Mouse (Mus musculus): ENCODE data around the gene Uba52. TPM values are rescaled to one million over a fixed set of nuclear protein-coding genes. Genes with fewer than 3 reads are reported as not detected.
A peak's percentile ranks its signal among the peaks of the same experiment; 100 is the strongest.

Gene Uba52
- polyA plus RNA-seq, 1 experiment from 2014 or later: 987 TPM

DNA sequence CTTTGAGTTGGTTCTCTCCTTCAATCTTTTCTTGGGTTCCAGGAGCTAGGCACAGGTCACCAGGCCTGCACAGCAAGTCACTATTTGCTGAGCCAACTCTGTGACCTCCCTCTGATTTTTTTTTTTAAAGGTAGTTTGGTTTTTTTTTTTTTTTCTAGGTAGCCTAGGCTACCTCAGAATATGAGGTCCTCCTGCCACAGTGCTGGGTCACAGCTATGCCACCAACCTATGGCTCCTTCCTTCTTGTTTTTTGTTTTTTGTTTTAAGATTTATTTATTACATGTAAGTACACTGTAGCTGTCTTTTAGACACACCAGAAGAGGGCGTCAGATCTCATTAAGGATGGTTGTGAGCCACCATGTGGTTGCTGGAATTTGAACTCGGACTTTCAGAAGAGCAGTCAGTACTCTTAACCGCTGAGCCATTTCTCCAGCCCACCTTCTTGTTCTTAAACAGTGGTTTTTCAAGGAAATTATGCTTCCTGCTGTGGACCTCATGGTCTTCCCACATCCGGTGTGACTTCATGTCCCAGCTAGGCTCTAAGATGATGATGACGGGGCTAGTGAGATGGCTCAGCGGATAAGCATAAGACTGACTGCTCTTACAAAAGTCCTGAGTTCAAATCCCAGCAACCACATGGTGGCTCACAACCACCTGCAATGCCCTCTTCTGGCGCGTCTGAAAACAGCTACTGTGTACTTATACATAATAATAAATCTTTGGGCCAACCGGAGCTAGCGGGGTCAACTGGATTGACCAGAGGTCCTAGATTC is 39.0 kb upstream of the Uba52 start:
- 86% methylated on average over 10 of the region's 10 CpGs for WGBS
- H3K27ac ChIP-seq (ENCODE audit: low read length): no peak overlapping the region
- no peaks in the 10 kb centered on the region for H3K9me3 ChIP-seq (ENCODE audit: control insufficient read depth, low read length)
- no peaks in the 10 kb centered on the region for H3K27me3 ChIP-seq (ENCODE audit: control insufficient read depth, insufficient read depth, low read depth, low read length)
- H3K4me3 ChIP-seq (ENCODE audit: low read length): no peak overlapping the region
- H3K4me1 ChIP-seq (replicated peaks; ENCODE audit: control insufficient read depth, insufficient read depth, low read length): peaks cover 35% of the 10 kb centered on the region
- no peaks in the 10 kb centered on the region for H3K36me3 ChIP-seq (ENCODE audit: control insufficient read depth, insufficient read depth, low read length)
- no peak for ATAC-seq (ENCODE audit: low read depth)
- no peak overlapping the region for H3K4me2 ChIP-seq (ENCODE audit: low read depth, low read length)
- H3K9ac ChIP-seq (ENCODE audit: low read length): no peak overlapping the region

- WGBS: 70% methylated on average over 6 of the region's 6 CpGs
- H3K4me3 ChIP-seq (ENCODE audit: low read length): no peak overlapping the region
- H3K9ac ChIP-seq (ENCODE audit: low read length): no peak overlapping the region
- no peak overlapping the region for H3K4me2 ChIP-seq (ENCODE audit: low read depth, low read length)
- no peaks in the 10 kb centered on the region for H3K9me3 ChIP-seq (ENCODE audit: control insufficient read depth, low read length)
- H3K27ac ChIP-seq (ENCODE audit: low read length): no peak overlapping the region; the same call in 1 of the 2 replicates
- H3K4me1 ChIP-seq (replicated peaks; ENCODE audit: control insufficient read depth, insufficient read depth, low read length): peaks cover 20% of the 10 kb centered on the region
- H3K36me3 ChIP-seq (ENCODE audit: control insufficient read depth, insufficient read depth, low read length): no peaks in the 10 kb centered on the region
- no peak for ATAC-seq (ENCODE audit: low read depth)
- H3K27me3 ChIP-seq (ENCODE audit: control insufficient read depth, insufficient read depth, low read depth, low read length): no peaks in the 10 kb centered on the region
Observed at GRCm38 (mm10) chr8:70547762-70548161, 37.2 kb upstream of the Uba52 start.

GRCm38 (mm10) chr8:70546412-70546811 is 35.8 kb upstream of the Uba52 start:
- Histone ChIP-seq H3K9ac (ENCODE audit: low read length) (no peak overlapping the region), H3K4me2 (ENCODE audit: low read depth, low read length) (no peak overlapping the region), H3K36me3 (ENCODE audit: control insufficient read depth, insufficient read depth, low read length) (no peaks in the 10 kb centered on the region), H3K27ac (ENCODE audit: low read length) (no peak overlapping the region), H3K27me3 (ENCODE audit: control insufficient read depth, insufficient read depth, low read depth, low read length) (no peaks in the 10 kb centered on the region), H3K9me3 (ENCODE audit: control insufficient read depth, low read length) (no peaks in the 10 kb centered on the region), H3K4me1 (replicated peaks; ENCODE audit: control insufficient read depth, insufficient read depth, low read length) (peaks cover 7% of the 10 kb centered on the region), H3K4me3 (ENCODE audit: low read length) (no peak overlapping the region)
- ATAC-seq (ENCODE audit: low read depth): no peak
- WGBS: 76% methylated on average over 4 of the region's 4 CpGs

DNA sequence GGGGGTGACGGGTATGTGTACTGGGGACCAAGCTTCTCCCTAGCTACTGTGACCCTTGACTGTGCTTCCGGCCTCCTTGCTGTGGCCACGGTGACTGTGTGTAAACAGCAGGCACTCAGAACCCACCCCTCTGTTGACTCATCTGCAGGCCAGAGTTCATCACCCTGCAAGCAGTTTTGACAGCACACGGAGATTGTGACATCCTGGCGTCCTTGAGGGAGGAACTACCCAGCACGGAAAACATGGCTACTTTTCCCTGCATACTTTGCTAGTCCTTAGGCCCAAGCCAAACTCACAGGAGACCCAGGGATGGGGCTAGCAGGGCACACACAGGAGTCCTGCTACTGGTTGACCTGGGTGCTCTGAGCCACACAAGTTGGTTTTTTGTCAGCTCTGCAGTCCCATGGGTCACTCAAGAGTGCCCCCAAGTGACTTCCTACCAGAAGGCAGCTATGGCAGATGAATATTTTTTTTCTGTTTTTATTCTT is 33.6 kb upstream of the Uba52 start:
- WGBS: 33% methylated on average over 6 of the region's 6 CpGs
- ATAC-seq (ENCODE audit: low read depth): no peak
- H3K4me3 ChIP-seq (ENCODE audit: low read length): no peak overlapping the region
- no peaks in the 10 kb centered on the region for H3K27me3 ChIP-seq (ENCODE audit: control insufficient read depth, insufficient read depth, low read depth, low read length)
- H3K4me1 ChIP-seq (replicated peaks; ENCODE audit: control insufficient read depth, insufficient read depth, low read length): peaks cover 14% of the 10 kb centered on the region
- H3K27ac ChIP-seq (ENCODE audit: low read length): no peak overlapping the region
- no peaks in the 10 kb centered on the region for H3K36me3 ChIP-seq (ENCODE audit: control insufficient read depth, insufficient read depth, low read length)
- no peak overlapping the region for H3K9ac ChIP-seq (ENCODE audit: low read length)
- H3K9me3 ChIP-seq (ENCODE audit: control insufficient read depth, low read length): no peaks in the 10 kb centered on the region
- no peak overlapping the region for H3K4me2 ChIP-seq (ENCODE audit: low read depth, low read length)

- H3K27me3 ChIP-seq (ENCODE audit: control insufficient read depth, insufficient read depth, low read depth, low read length): no peaks in the 10 kb centered on the region
- 61% methylated on average over 5 of the region's 5 CpGs for WGBS
- H3K9me3 ChIP-seq (ENCODE audit: control insufficient read depth, low read length): no peaks in the 10 kb centered on the region
- H3K27ac ChIP-seq (ENCODE audit: low read length): no peak overlapping the region; the same call in 1 of the 2 replicates
- H3K4me3 ChIP-seq (ENCODE audit: low read length): peak overlapping the region; percentile 86
- peak overlapping the region; percentile 72 for H3K4me2 ChIP-seq (ENCODE audit: low read depth, low read length)
- peak overlapping the region; percentile 90 for H3K9ac ChIP-seq (ENCODE audit: low read length)
- peaks cover 4% of the 10 kb centered on the region; the same call in 1 of the 2 replicates for H3K36me3 ChIP-seq (ENCODE audit: control insufficient read depth, insufficient read depth, low read length)
- no peak for ATAC-seq (ENCODE audit: low read depth)
- H3K4me1 ChIP-seq (replicated peaks; ENCODE audit: control insufficient read depth, insufficient read depth, low read length): peaks cover 11% of the 10 kb centered on the region
Observed at GRCm38 (mm10) chr8:70541081-70541480, 30.5 kb upstream of the Uba52 start.

DNA sequence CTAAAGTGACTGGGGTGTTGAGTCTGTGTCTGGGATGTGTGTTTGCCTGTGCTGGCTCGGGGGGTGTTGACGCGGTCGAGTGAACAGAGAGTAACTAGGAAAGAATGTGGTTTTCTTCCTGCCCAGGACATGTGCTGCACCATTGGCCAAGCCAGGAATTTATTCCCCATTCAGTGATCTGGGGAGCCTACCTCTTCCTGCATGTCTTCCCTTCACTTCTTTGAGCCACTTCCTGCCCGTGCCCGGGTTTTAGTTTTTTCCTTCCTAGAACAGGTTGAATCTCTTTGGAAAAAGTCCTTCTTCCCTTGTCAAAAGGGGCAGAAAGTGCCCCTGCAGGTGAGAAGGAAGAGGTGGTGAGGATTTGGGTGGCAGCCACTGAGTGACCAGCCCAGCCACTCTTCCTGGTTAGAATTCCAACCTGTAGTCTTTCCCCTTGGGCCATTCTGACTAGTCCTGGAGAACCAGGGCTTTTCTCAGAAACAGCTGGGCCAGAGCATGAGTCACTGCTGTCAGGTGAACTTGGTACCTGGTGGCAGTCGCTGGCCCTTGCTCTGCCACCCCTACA is 30.0 kb upstream of the Uba52 start:
- ATAC-seq (ENCODE audit: low read depth): no peak
- H3K27me3 ChIP-seq (ENCODE audit: control insufficient read depth, insufficient read depth, low read depth, low read length): no peaks in the 10 kb centered on the region
- peak overlapping the region; percentile 34; the same call in 1 of the 2 replicates for H3K27ac ChIP-seq (ENCODE audit: low read length)
- H3K4me3 ChIP-seq (ENCODE audit: low read length): peak overlapping the region; percentile 86
- 31% methylated on average over 7 of the region's 7 CpGs for WGBS
- peaks cover 11% of the 10 kb centered on the region for H3K4me1 ChIP-seq (replicated peaks; ENCODE audit: control insufficient read depth, insufficient read depth, low read length)
- peaks cover 7% of the 10 kb centered on the region for H3K36me3 ChIP-seq (ENCODE audit: control insufficient read depth, insufficient read depth, low read length)
- peak overlapping the region; percentile 90 for H3K9ac ChIP-seq (ENCODE audit: low read length)
- peak overlapping the region; percentile 72 for H3K4me2 ChIP-seq (ENCODE audit: low read depth, low read length)
- H3K9me3 ChIP-seq (ENCODE audit: control insufficient read depth, low read length): no peaks in the 10 kb centered on the region

DNA sequence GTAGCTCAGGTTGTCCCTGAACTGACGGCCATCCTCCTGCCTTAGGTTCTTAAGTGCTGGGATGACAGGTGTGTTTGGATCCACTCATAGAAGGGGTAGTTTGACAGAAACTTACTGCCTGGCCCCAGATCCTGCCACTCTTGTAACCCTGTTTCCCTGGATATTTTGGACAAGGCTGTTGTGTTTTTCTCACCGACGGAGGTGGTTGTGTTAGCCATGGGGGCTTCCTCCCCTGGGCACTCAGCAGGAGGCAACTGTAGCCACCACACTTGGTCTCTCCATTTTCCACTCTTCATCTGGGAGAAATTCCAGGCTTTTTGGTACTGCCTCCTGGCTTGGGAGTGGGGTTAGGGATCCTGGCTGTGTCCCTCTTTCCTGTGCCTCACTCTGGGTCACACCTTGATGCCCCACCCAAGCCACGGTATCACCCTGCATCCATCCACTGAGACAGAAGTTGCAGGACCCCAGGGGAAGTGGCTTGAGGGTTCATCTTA is 29.5 kb upstream of the Uba52 start:
- WGBS: 4% methylated on average over 4 of the region's 4 CpGs
- Histone ChIP-seq H3K9me3 (ENCODE audit: control insufficient read depth, low read length) (no peaks in the 10 kb centered on the region), H3K4me2 (ENCODE audit: low read depth, low read length) (peak overlapping the region; percentile 72), H3K36me3 (ENCODE audit: control insufficient read depth, insufficient read depth, low read length) (peaks cover 9% of the 10 kb centered on the region), H3K27ac (ENCODE audit: low read length) (peak overlapping the region; percentile 99), H3K4me1 (replicated peaks; ENCODE audit: control insufficient read depth, insufficient read depth, low read length) (peaks cover 11% of the 10 kb centered on the region), H3K4me3 (ENCODE audit: low read length) (peak overlapping the region; percentile 86), H3K27me3 (ENCODE audit: control insufficient read depth, insufficient read depth, low read depth, low read length) (no peaks in the 10 kb centered on the region), H3K9ac (ENCODE audit: low read length) (peak overlapping the region; percentile 90)
- no peak for ATAC-seq (ENCODE audit: low read depth)

DNA sequence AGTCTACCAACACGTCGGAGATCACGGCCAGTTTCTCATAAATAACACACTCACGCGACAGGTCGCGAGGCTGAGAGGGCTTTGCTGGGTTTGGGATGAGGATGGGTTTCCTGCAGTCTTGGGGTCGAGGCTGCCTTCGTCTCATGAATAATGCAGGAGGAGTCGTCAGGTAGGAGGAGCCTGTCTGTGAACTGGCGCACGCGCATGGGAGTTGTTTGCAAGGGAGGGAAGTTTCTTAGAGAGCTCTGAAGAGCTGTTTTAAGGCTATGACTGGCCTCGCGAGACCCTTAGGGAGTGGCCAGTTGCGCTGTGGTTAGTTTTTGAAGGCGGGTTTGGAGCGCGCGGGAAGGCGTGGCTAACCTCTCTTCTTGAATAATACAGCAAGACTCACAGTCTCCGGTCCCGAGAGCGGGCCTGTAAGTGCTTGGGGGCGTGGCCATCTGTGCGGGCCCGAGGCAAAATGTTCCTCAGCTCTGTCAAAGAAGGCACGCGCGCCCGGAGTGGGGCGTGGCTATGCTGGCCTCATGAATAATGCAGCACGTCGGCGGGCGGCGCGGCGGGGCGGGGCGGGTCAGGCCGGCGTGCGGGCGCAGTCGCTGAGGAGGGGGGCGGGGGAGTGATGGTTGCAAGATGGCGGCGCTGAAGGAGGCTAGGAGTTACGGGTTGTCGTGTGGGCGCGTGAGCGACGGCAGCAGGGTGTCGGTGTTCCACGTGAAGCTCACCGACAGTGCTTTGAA is 28.6 kb upstream of the Uba52 start, which contains the start of gene Ell:
Gene Ell (plus strand): TSS at position 381 of the 737 bp plus-strand sequence.
- H3K27me3 ChIP-seq (ENCODE audit: control insufficient read depth, insufficient read depth, low read depth, low read length): no peaks in the 10 kb centered on the region
- ATAC-seq (ENCODE audit: low read depth): peak; percentile 93
- H3K27ac ChIP-seq (ENCODE audit: low read length): peak within 1 kb of the TSS; percentile 99
- peaks cover 15% of the 10 kb centered on the region for H3K36me3 ChIP-seq (ENCODE audit: control insufficient read depth, insufficient read depth, low read length)
- H3K9ac ChIP-seq (ENCODE audit: low read length): peak within 1 kb of the TSS; percentile 90
- peak within 1 kb of the TSS; percentile 72 for H3K4me2 ChIP-seq (ENCODE audit: low read depth, low read length)
- H3K4me3 ChIP-seq (ENCODE audit: low read length): peak within 1 kb of the TSS; percentile 86
- under 1% methylated on average over 54 of the region's 58 CpGs for WGBS
- H3K9me3 ChIP-seq (ENCODE audit: control insufficient read depth, low read length): no peaks in the 10 kb centered on the region
- peaks cover 11% of the 10 kb centered on the region for H3K4me1 ChIP-seq (replicated peaks; ENCODE audit: control insufficient read depth, insufficient read depth, low read length)

DNA sequence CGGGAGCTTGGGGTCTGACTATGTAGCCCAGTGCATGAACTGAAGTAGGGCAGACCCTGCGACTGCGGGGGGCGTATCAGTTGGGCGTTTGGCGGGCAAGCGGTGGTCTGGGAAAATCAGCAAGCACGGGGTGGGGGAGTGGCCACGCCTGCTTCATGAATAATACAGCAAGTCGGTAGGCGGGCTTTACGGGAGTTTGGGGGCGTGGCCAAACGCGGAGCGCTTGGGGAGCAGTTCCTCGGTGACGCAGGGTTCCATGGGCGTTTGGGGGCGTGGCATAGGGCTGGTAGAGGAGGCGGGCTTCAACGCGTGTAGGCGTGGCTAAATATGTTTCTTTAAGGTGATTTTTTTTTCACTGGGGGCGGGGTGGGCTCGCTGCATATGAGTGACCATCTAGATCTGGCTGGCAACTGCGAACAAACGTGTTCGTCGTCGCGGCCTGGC is 28.1 kb upstream of the Uba52 start:
- Histone ChIP-seq H3K4me3 (ENCODE audit: low read length) (peak overlapping the region; percentile 86), H3K36me3 (ENCODE audit: control insufficient read depth, insufficient read depth, low read length) (peaks cover 16% of the 10 kb centered on the region), H3K27me3 (ENCODE audit: control insufficient read depth, insufficient read depth, low read depth, low read length) (no peaks in the 10 kb centered on the region), H3K9ac (ENCODE audit: low read length) (peak overlapping the region; percentile 68), H3K9me3 (ENCODE audit: control insufficient read depth, low read length) (no peaks in the 10 kb centered on the region), H3K4me1 (replicated peaks; ENCODE audit: control insufficient read depth, insufficient read depth, low read length) (peaks cover 11% of the 10 kb centered on the region), H3K27ac (ENCODE audit: low read length) (peak overlapping the region; percentile 99), H3K4me2 (ENCODE audit: low read depth, low read length) (peak overlapping the region; percentile 72)
- under 1% methylated on average over 32 of the region's 32 CpGs for WGBS
- ATAC-seq (ENCODE audit: low read depth): peak; percentile 84
